ENCODE assay signal across 23 mouse cellular contexts in genomic region chr13:54969513-54969912, GRCm38 (mm10).
"Had no signal": no experiment of that assay in that cellular context is flagged by ENCODE, and none has a peak within 500 bp of the region (broad histone marks: within the 10 kb centered on the region; RNA-seq: fewer than 3 reads in every experiment).

No protein-coding gene starts in this region.

- DNase-seq: gastrocnemius, postnatal 14 days; gastrocnemius, postnatal 36 days; heart, adult 11 months; heart, adult 2 months; heart, postnatal 4 days; kidney, adult 18-20 months; kidney, adult 8-10 months; kidney, postnatal 10 days; kidney, postnatal 25 days; kidney, postnatal 4 days; liver; liver, embryonic 13.5 days had no signal

- H3K4me3 ChIP-seq: heart, adult 2 months; heart, embryonic 13.5 days; heart, embryonic 15.5 days; hindbrain, embryonic 10.5 days; hindbrain, embryonic 12.5 days; intestine, embryonic 15.5 days; layer of hippocampus, adult 2 months; left cerebral cortex, adult 2 months; limb, embryonic 10.5 days; limb, embryonic 12.5 days; liver, embryonic 13.5 days; liver, embryonic 15.5 days had no signal

- H3K36me3 ChIP-seq: heart, embryonic 13.5 days; heart, embryonic 15.5 days; hindbrain, embryonic 10.5 days; hindbrain, embryonic 12.5 days; intestine, embryonic 15.5 days; limb, embryonic 10.5 days; limb, embryonic 12.5 days; liver, embryonic 13.5 days; liver, embryonic 15.5 days had no signal

- H3K27me3 ChIP-seq: intestine, embryonic 15.5 days; liver, embryonic 13.5 days; liver, embryonic 15.5 days had no signal

- H3K27ac ChIP-seq: heart, adult 2 months; heart, embryonic 13.5 days; heart, embryonic 15.5 days; hindbrain, embryonic 10.5 days; hindbrain, embryonic 12.5 days; hindbrain, embryonic 14.5 days; intestine, embryonic 15.5 days; left cerebral cortex, adult 2 months; limb, embryonic 10.5 days; limb, embryonic 12.5 days; liver, embryonic 13.5 days; liver, embryonic 15.5 days had no signal

- H3K9me3 ChIP-seq: heart, embryonic 13.5 days; heart, embryonic 15.5 days; hindbrain, embryonic 10.5 days; hindbrain, embryonic 12.5 days; intestine, embryonic 15.5 days; limb, embryonic 10.5 days; limb, embryonic 12.5 days; liver, embryonic 13.5 days; liver, embryonic 15.5 days had no signal

- H3K4me1 ChIP-seq: heart, embryonic 13.5 days; heart, embryonic 15.5 days; intestine, embryonic 15.5 days; limb, embryonic 12.5 days; liver, embryonic 13.5 days; liver, embryonic 15.5 days had no signal
